Mouse (Mus musculus) forebrain, postnatal 0 days (tissue): ENCODE measurements around the gene Usp3. TPM values are rescaled to one million over a fixed set of nuclear protein-coding genes. Genes with fewer than 3 reads are reported as not detected.

Source experiments
- ATAC-seq: fragments of 200-750 bp; cut with Nextera tagmentation; 2 replicates; pipeline ENCODE4 v1.8.0; 2017; ENCODE audit warnings: mild to moderate bottlenecking, moderate library complexity
- DNase-seq: peaks from one replicate; pipeline ENCODE4 v3.0.0-alpha.2; 2015
- H3K27ac ChIP-seq: fragments of 300-500 bp; sonication (generic); 2 replicates; pipeline ENCODE4 v1.5.1; 2014; ENCODE audit warnings: low read depth, mild to moderate bottlenecking, antibody characterized with exemption, low read length, moderate library complexity, mixed read lengths
- H3K27me3 ChIP-seq: fragments of 300-500 bp; sonication (generic); 2 replicates; pipeline ENCODE4 v1.6.1; 2014; ENCODE audit warnings: mild to moderate bottlenecking, low read length, mixed read lengths; ENCODE audit not compliant: insufficient read depth
- H3K36me3 ChIP-seq: fragments of 300-500 bp; sonication (generic); 2 replicates; pipeline ENCODE4 v1.6.1; 2014; ENCODE audit warnings: mild to moderate bottlenecking, moderate library complexity; ENCODE audit not compliant: insufficient read depth
- H3K4me1 ChIP-seq: fragments of 300-500 bp; sonication (generic); 2 replicates; pipeline ENCODE4 v1.6.1; 2014; ENCODE audit warnings: antibody characterized with exemption; ENCODE audit not compliant: insufficient read depth
- H3K4me2 ChIP-seq: fragments of 300-500 bp; sonication (generic); 2 replicates; pipeline ENCODE4 v1.6.1; 2014; ENCODE audit warnings: low read depth, mild to moderate bottlenecking, moderate library complexity
- H3K4me3 ChIP-seq: fragments of 300-500 bp; sonication (generic); 2 replicates; pipeline ENCODE4 v1.5.1; 2014; ENCODE audit warnings: low read depth, low read length, mixed read lengths
- H3K9ac ChIP-seq: fragments of 300-500 bp; sonication (generic); 2 replicates; pipeline ENCODE4 v1.6.1; 2014; ENCODE audit warnings: mild to moderate bottlenecking
- H3K9me3 ChIP-seq: fragments of 300-500 bp; sonication (generic); 2 replicates; pipeline ENCODE4 v1.6.1; 2016; ENCODE audit warnings: low read length
- CTCF ChIP-seq: sonication (generic); IDR thresholded peaks from 2 replicates; pipeline ENCODE4 v1.5.1; 2016; ENCODE audit warnings: antibody characterized with exemption, control low read depth, low read depth
- WGBS: fragments of 180-500 bp; shearing (Covaris S2); extraction: QIAGEN DNeasy Blood & Tissue Kit; methylation state at CpG from one replicate; pipeline ENCODE4 v1.1.7; 2014; 5-methylcytosine and 5-hydroxymethylcytosine counted together
- polyA plus RNA-seq: library from polyadenylated mRNA; unstranded; fragments of >200 nt; fragmentation: Nextera tagmentation; extraction: Ambion mirVana; gene quantifications from 2 replicates; pipeline ENCODE4 v1.2.1, GENCODE M21; 2015
- total RNA-seq: library from RNA; depleted of rRNA; stranded (reverse); fragments of >200 nt; gene quantifications from 2 replicates; pipeline ENCODE4 v1.2.3, GENCODE M21; 2014

Usp3 gene
- total and polyA plus RNA-seq, 2 experiments from 2014 or later = 55.2 to 59.7 TPM

DNA sequence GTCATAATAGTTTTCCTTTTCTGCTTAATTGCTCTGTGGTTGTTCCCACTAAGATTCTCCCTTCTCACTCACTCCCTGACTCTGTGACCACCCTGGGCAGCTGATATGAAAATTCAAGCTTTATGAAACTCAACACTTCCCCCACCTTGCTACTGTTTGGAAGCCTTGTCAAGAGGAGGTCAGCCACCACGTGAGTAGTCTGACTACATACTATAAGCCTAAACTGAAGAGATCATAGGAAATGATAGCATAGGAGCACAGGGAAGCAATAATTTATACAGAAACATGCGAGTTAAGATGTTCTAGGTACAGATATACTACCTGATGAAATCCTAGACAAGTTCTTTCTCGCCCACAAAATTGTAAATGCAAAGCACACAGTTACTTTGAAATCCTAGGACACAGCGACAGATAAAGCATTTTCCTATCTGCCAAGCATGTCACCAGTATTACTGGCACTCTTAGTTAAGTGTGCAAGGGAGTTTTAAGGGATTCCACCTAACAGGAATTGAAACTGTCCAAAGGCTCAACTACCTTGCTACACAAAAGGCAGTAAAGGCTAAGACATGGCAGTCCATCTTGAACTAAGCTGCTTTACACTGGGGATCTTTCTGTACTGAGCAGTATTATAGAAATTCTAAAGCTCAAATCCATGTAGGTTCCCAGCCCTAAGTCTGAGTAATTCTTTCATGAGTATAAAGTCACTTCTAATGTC is 20.8 kb downstream of the Usp3 start:
- WGBS = 76% methylated on average over 4 of the region's 4 CpGs
- DNase-seq (no peak), ATAC-seq (no peak)
- Histone ChIP-seq H3K36me3 (no peaks in the 10 kb centered on the region), H3K4me3 (no peak overlapping the region), H3K4me2 (no peak overlapping the region), H3K27ac (no peak overlapping the region), H3K4me1 (no peaks in the 10 kb centered on the region), H3K9ac (no peak overlapping the region), H3K27me3 (no peaks in the 10 kb centered on the region), H3K9me3 (no peaks in the 10 kb centered on the region)
- no peak for TF ChIP-seq CTCF

DNA sequence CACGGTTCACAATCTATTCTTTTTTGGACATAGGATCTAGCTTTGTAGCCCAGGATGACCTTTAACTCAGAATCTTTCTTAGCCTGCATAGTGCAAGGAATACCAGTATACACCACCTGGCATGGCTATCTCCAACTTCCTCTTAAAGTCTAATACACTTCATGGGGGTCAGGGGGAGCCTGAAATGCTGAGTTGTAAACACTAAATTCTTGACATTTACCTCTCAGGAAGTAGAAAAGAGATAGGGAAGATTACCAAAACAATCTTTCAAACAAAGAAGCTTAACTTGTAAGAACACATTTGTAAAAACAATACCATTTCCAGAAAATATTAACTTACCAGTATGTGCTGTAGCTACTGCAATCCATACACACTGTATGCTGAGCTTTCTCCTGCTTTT is 30.7 kb downstream of the Usp3 start:
- H3K9ac ChIP-seq = no peak overlapping the region
- H3K4me1 ChIP-seq = 0 out of 2 replicates have a peak, but pooled peaks cover 3% of the 10 kb centered on the region
- TF ChIP-seq CTCF = no peak
- H3K36me3 ChIP-seq = no peaks in the 10 kb centered on the region
- 90% methylated on average over 1 of the region's 1 CpGs for WGBS
- H3K4me2 ChIP-seq = no peak overlapping the region
- H3K27ac ChIP-seq = no peak overlapping the region
- ATAC-seq (no peak), DNase-seq (no peak)
- H3K27me3 ChIP-seq = no peaks in the 10 kb centered on the region
- H3K9me3 ChIP-seq = no peaks in the 10 kb centered on the region
- H3K4me3 ChIP-seq = no peak overlapping the region

DNA sequence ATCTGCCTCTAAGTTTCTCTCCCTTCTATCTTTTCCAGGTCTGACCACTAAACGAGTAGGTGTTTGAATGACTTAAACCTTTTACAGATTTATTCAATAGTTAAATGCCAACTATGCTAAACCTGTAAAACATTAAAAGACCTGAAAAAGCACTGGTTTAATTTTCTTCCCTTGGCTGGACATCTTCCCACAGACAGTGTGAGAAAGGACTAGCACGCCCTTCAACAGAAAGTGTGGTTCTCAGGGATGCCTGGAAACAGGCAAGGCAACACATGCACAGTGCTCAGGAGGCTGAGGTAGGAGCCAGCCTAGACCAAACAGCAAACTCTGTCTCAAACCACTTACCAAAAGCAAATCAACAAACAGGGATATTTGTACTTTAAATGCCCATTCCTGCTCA is 31.4 kb downstream of the Usp3 start:
- Histone ChIP-seq H3K36me3 (no peaks in the 10 kb centered on the region), H3K9ac (no peak overlapping the region), H3K27ac (no peak overlapping the region), H3K9me3 (no peaks in the 10 kb centered on the region), H3K4me2 (no peak overlapping the region), H3K4me3 (no peak overlapping the region), H3K4me1 (0 out of 2 replicates have a peak, but pooled peaks cover 3% of the 10 kb centered on the region), H3K27me3 (no peaks in the 10 kb centered on the region)
- DNase-seq = no peak
- 78% methylated on average over 2 of the region's 2 CpGs for WGBS
- no peak for ATAC-seq
- no peak for TF ChIP-seq CTCF

DNA sequence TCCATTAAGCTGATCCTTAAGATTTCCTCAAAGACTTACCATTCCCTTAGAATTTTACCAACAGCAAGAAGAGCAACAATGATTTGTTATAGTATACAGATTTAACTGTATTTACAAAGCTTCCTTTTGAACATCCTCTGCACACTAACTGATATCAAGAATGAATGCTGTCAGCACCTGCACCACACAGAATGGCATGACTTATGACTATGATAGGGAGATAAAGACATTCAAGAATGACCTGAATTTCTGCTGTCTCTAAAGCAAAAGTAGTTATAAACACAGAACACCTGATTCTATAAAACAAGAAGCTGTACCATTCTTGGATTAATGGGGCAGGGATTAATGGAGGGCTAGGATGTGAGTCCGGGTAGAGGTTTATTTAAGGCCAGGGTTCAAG is 32.2 kb downstream of the Usp3 start:
- no peak overlapping the region for H3K4me3 ChIP-seq
- ATAC-seq (no peak), DNase-seq (no peak)
- no peaks in the 10 kb centered on the region for H3K27me3 ChIP-seq
- H3K9ac ChIP-seq = no peak overlapping the region
- WGBS = 70% methylated on average over 1 of the region's 1 CpGs
- H3K27ac ChIP-seq = no peak overlapping the region
- no peaks in the 10 kb centered on the region for H3K9me3 ChIP-seq
- H3K36me3 ChIP-seq = no peaks in the 10 kb centered on the region
- 0 out of 2 replicates have a peak, but pooled peaks cover 3% of the 10 kb centered on the region for H3K4me1 ChIP-seq
- no peak for TF ChIP-seq CTCF
- no peak overlapping the region for H3K4me2 ChIP-seq

DNA sequence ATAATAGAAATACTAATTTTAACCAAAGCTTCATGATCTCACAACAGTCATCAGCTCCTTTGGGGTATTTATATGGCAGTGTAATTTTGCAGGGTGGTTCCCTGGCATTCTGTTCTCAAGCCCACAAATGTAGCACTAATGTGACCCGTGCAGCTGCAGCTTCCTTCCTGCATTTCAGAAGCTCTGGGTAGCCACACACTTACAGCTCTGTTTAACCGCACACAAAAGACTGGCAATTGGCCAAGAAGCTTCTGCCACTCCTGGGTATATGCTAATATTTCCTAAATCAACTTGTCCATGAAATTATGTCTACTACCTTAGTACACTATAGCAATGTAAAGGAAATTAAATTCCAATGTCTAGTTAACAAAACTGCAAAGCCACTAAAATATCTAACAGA is 32.6 kb downstream of the Usp3 start:
- no peaks in the 10 kb centered on the region for H3K9me3 ChIP-seq
- DNase-seq = peak; percentile 50
- no peak overlapping the region for H3K4me3 ChIP-seq
- H3K9ac ChIP-seq = no peak overlapping the region
- no peaks in the 10 kb centered on the region for H3K36me3 ChIP-seq
- no peak for ATAC-seq
- no peak overlapping the region for H3K4me2 ChIP-seq
- H3K27me3 ChIP-seq = no peaks in the 10 kb centered on the region
- H3K27ac ChIP-seq = no peak overlapping the region
- 1% methylated on average over 2 of the region's 2 CpGs for WGBS
- no peak for TF ChIP-seq CTCF
- H3K4me1 ChIP-seq = 0 out of 2 replicates have a peak, but pooled peaks cover 3% of the 10 kb centered on the region

DNA sequence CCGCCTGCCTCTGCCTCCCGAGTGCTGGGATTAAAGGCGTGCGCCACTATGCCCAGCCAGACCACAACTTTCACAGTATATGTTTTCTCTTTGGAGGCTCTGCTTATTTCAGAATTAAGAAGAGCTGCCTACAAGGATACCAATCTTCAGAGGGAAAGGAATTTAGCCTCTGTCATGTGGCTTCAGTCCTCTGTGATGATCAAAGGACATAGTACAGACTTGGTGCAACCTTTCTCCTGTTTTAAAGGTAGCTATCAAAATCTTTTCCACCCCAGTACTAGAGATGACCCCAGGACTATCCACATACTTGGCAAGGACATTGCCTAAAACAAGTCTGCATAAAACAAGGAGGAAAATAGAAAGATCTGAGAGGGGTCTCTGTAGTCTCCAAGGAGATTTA is 34.0 kb downstream of the Usp3 start:
- Histone ChIP-seq H3K4me3 (no peak overlapping the region), H3K4me2 (no peak overlapping the region), H3K4me1 (0 out of 2 replicates have a peak, but pooled peaks cover 3% of the 10 kb centered on the region), H3K9me3 (no peaks in the 10 kb centered on the region), H3K9ac (no peak overlapping the region), H3K27ac (no peak overlapping the region), H3K36me3 (no peaks in the 10 kb centered on the region), H3K27me3 (no peaks in the 10 kb centered on the region)
- ATAC-seq (no peak), DNase-seq (no peak)
- whole genome bisulfite sequencing = 99% methylated on average over 4 of the region's 4 CpGs
- no peak for TF ChIP-seq CTCF

DNA sequence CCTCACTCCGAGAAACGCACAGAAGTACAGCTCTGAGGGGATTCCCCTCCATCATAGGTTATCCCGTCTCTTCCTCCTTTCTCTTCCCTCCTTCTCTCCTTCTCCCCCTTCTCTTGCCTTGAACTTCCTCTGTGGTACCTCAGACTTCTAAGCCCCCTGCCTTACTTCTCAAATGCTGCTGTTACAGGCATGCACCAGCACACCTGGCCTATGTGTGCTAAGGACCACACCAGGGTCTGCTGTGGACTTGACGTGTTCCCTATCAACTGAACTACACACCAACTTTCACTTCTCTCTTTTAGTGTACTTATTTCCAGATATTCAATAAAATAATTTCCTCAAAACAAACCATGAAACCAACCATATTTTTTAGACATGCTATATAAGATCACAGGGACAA is 50.2 kb downstream of the Usp3 start:
- no peak overlapping the region for H3K4me2 ChIP-seq
- no peaks in the 10 kb centered on the region for H3K27me3 ChIP-seq
- peaks cover 38% of the 10 kb centered on the region for H3K36me3 ChIP-seq
- no peak overlapping the region for H3K9ac ChIP-seq
- no peak for ATAC-seq
- no peak overlapping the region for H3K4me3 ChIP-seq
- TF ChIP-seq CTCF = no peak
- H3K4me1 ChIP-seq = no peaks in the 10 kb centered on the region
- 81% methylated on average over 4 of the region's 4 CpGs for WGBS
- H3K27ac ChIP-seq = no peak overlapping the region
- H3K9me3 ChIP-seq = no peaks in the 10 kb centered on the region
- DNase-seq = no peak
